Mouse (Mus musculus): Measurements from ENCODE around the gene Iqgap2.

DNA sequence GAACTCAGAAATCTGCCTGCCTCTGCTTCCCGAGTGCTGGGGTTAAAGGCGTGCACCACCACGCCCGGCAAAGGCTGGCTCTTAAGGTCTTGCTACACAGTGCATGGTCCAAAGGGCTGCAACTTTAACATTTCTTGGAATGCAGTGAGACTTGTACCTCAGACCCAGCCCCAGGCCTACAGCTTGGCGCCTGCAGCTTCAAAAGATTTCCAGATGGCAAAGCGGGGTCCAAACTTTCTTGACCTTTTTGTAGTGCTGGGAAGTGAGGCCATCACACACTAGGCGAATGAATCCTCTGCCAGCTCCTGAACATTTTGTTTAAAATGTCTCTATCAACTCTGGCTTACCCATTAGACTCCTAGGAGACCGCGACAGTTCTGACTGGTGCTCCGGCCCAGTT is 294.1 kb downstream of the Iqgap2 start:
- TF ChIP-seq CTCF (IDR thresholded peaks at IDR 0.05; ENCODE audit: low read depth, low read length) (no peak), EP300 (IDR thresholded peaks at IDR 0.05; ENCODE audit: insufficient read depth, low read depth, low read length) (no peak)
